ENCODE assay signal across 41 mouse cellular contexts in genomic region chr11:100377989-100378388, GRCm38 (mm10). TPM values are rescaled to one million over a fixed set of nuclear protein-coding genes. Genes with fewer than 3 reads are reported as not detected.
"Had no signal": no experiment of that assay in that cellular context is flagged by ENCODE, and none has a peak within 500 bp of the region (broad histone marks: within the 10 kb centered on the region; RNA-seq: fewer than 3 reads in every experiment).

No protein-coding gene starts in this region.

- DNase-seq: gastrocnemius, postnatal 10 days; gastrocnemius, postnatal 25 days; heart, adult 18-20 months; heart, postnatal 14 days; heart, postnatal 36 days; kidney, adult 11 months; kidney, adult 2 months; kidney, adult 9 months; kidney, postnatal 14 days; kidney, postnatal 36 days; layer of hippocampus, adult 9-11 months; layer of hippocampus, postnatal 36 days; left cerebral cortex, postnatal 4 days had no signal

- H3K4me3 ChIP-seq: heart, embryonic 13.5 days; heart, embryonic 15.5 days; hindbrain, embryonic 13.5 days; hindbrain, embryonic 15.5 days; kidney, embryonic 15.5 days; limb, embryonic 13.5 days; limb, embryonic 15.5 days; liver, embryonic 12.5 days had no signal

- H3K27ac ChIP-seq: heart, embryonic 13.5 days; heart, embryonic 15.5 days; hindbrain, embryonic 13.5 days; hindbrain, embryonic 15.5 days; hindbrain, postnatal 0 days; kidney, embryonic 15.5 days; kidney, postnatal 0 days; limb, embryonic 13.5 days; limb, embryonic 15.5 days; liver, embryonic 12.5 days; liver, embryonic 14.5 days had no signal

- H3K27me3 ChIP-seq: heart, embryonic 13.5 days; heart, embryonic 15.5 days; hindbrain, embryonic 13.5 days; hindbrain, embryonic 15.5 days; kidney, embryonic 15.5 days; limb, embryonic 13.5 days; limb, embryonic 15.5 days; liver, embryonic 12.5 days had no signal

- H3K4me1 ChIP-seq: heart, embryonic 13.5 days; heart, embryonic 15.5 days; hindbrain, embryonic 13.5 days; hindbrain, embryonic 15.5 days; kidney, embryonic 15.5 days; limb, embryonic 13.5 days; limb, embryonic 15.5 days; liver, embryonic 12.5 days had no signal

- H3K9me3 ChIP-seq: heart, embryonic 13.5 days; heart, embryonic 15.5 days; hindbrain, embryonic 13.5 days; hindbrain, embryonic 15.5 days; kidney, embryonic 15.5 days; limb, embryonic 13.5 days; limb, embryonic 15.5 days; liver, embryonic 12.5 days had no signal

RNA-seq across cellular contexts. Expression of gene Hap1, which starts 22.1 kb away (rescaled TPM):
- total RNA-seq: hematopoietic stem cell, adult 5-6 weeks had no signal

RNA-seq across cellular contexts. Expression of gene Gast, which starts 43.8 kb away (rescaled TPM):
- total RNA-seq: gastrocnemius, adult 18-20 months; gastrocnemius, postnatal 10 days; gastrocnemius, postnatal 25 days; heart, adult 18-20 months; heart, postnatal 14 days; heart, postnatal 36 days; hematopoietic stem cell, adult 5-6 weeks; hindbrain, postnatal 0 days; layer of hippocampus, adult 18-20 months; layer of hippocampus, adult 8-10 months; layer of hippocampus, postnatal 14 days; layer of hippocampus, postnatal 36 days; left cerebral cortex, adult 18-20 months; left cerebral cortex, adult 8-10 months; left cerebral cortex, postnatal 10 days; left cerebral cortex, postnatal 25 days; left cerebral cortex, postnatal 4 days; liver, adult 2 months had no signal
- polyA plus RNA-seq: gonadal fat pad, adult 2 months; heart, embryonic 11.5 days; heart, embryonic 13.5 days; heart, embryonic 15.5 days; heart, postnatal 0 days; hindbrain, embryonic 11.5 days; kidney, adult 2 months; kidney, embryonic 15.5 days; kidney, postnatal 0 days; large intestine, adult 2 months; limb, embryonic 11.5 days; limb, embryonic 13.5 days; liver, adult 2 months; liver, embryonic 12.5 days; liver, embryonic 14.5 days; liver, embryonic 16.5 days had no signal
